Mouse (Mus musculus) myocyte (in vitro differentiated cells): ENCODE measurements around the gene Bod1. TPM values are rescaled to one million over a fixed set of nuclear protein-coding genes. Genes with fewer than 3 reads are reported as not detected.
A peak's percentile ranks its signal among the peaks of the same experiment; 100 is the strongest.

Source experiments
- H3K27me3 ChIP-seq: one replicate; pipeline ENCODE4 v1.6.1; 2011; ENCODE audit not compliant: control insufficient read depth, insufficient read depth, insufficient read length
- H3K36me3 ChIP-seq: one replicate; pipeline ENCODE4 v1.6.1; 2011; ENCODE audit not compliant: control insufficient read depth, insufficient read depth
- H3K4me2 ChIP-seq: one replicate; pipeline ENCODE4 v1.6.1; 2011; ENCODE audit warnings: low read depth, control low read depth
- H3K4me3 ChIP-seq: one replicate; pipeline ENCODE4 v1.5.1; 2011; ENCODE audit warnings: mild to moderate bottlenecking, control low read depth, moderate library complexity
- H3K79me2 ChIP-seq: one replicate; pipeline ENCODE4 v1.6.1; 2011; ENCODE audit not compliant: control insufficient read depth, insufficient read depth
- H3ac ChIP-seq: one replicate; pipeline ENCODE4 v1.6.1; 2011; ENCODE audit not compliant: control insufficient read depth, insufficient read length
- CEBPB ChIP-seq: IDR thresholded peaks from 2 replicates; pipeline ENCODE4 v1.6.1; 2011; ENCODE audit warnings: mild to moderate bottlenecking, moderate library complexity; ENCODE audit not compliant: poor library complexity, insufficient read depth, severe bottlenecking
- E2F4 ChIP-seq: IDR thresholded peaks from one replicate; pipeline ENCODE4 v1.6.1; 2011; ENCODE audit warnings: mild to moderate bottlenecking, control low read depth, moderate library complexity; ENCODE audit not compliant: insufficient read depth
- MAX ChIP-seq: IDR thresholded peaks from one replicate; pipeline ENCODE4 v1.6.1; 2011; ENCODE audit warnings: low read depth, mild to moderate bottlenecking, control low read depth
- MYOD1 ChIP-seq, 3 experiments: IDR thresholded peaks; one replicate each; pipeline ENCODE4 v1.6.1; 2011; ENCODE audit warnings: control low read depth in 2 of 3, low read depth in 2 of 3, mild to moderate bottlenecking in 2 of 3, moderate library complexity in 1 of 3; ENCODE audit not compliant: insufficient read length in 2 of 3, control insufficient read depth in 1 of 3
- MYOG ChIP-seq, 3 experiments: IDR thresholded peaks; one replicate each; pipeline ENCODE4 v1.6.1; 2011; ENCODE audit warnings: control low read depth in 2 of 3, low read depth in 2 of 3, mild to moderate bottlenecking in 2 of 3; ENCODE audit not compliant: insufficient read length in 2 of 3, control insufficient read depth in 1 of 3, insufficient read depth in 1 of 3
- POLR2A ChIP-seq: IDR thresholded peaks from one replicate; pipeline ENCODE4 v1.6.1; 2011; ENCODE audit warnings: low read depth, mild to moderate bottlenecking, control low read depth, moderate library complexity; ENCODE audit not compliant: insufficient read length
- POLR2AphosphoS2 ChIP-seq: IDR thresholded peaks from one replicate; pipeline ENCODE4 v1.6.1; 2011; ENCODE audit warnings: low read depth, control low read depth; ENCODE audit not compliant: insufficient read length
- REST ChIP-seq: IDR thresholded peaks from one replicate; pipeline ENCODE4 v1.6.1; 2011; ENCODE audit warnings: mild to moderate bottlenecking, control low read depth, moderate library complexity; ENCODE audit not compliant: insufficient read depth, insufficient read length
- SRF ChIP-seq: IDR thresholded peaks from one replicate; pipeline ENCODE4 v1.6.1; 2011; ENCODE audit warnings: low read depth; ENCODE audit not compliant: control insufficient read depth, insufficient read length
- TCF12 ChIP-seq: IDR thresholded peaks from one replicate; pipeline ENCODE4 v1.6.1; 2011; ENCODE audit warnings: mild to moderate bottlenecking, control low read depth; ENCODE audit not compliant: poor library complexity, insufficient read depth, severe bottlenecking
- TCF3 ChIP-seq: IDR thresholded peaks from one replicate; pipeline ENCODE4 v1.6.1; 2011; ENCODE audit warnings: low read depth, control low read depth; ENCODE audit not compliant: insufficient read length
- USF1 ChIP-seq: IDR thresholded peaks from one replicate; pipeline ENCODE4 v1.6.1; 2011; ENCODE audit warnings: low read depth, mild to moderate bottlenecking, control low read depth, moderate library complexity
- polyA plus RNA-seq: library from polyadenylated mRNA; unstranded; fragments of >200 nt; fragmentation: generic; extraction: Trizol; gene quantifications from one replicate; pipeline ENCODE4 v1.2.1, GENCODE M21; 2012; ENCODE audit warnings: missing spikeins

Gene Bod1
- polyA plus RNA-seq, 1 experiment, result 115 TPM

DNA sequence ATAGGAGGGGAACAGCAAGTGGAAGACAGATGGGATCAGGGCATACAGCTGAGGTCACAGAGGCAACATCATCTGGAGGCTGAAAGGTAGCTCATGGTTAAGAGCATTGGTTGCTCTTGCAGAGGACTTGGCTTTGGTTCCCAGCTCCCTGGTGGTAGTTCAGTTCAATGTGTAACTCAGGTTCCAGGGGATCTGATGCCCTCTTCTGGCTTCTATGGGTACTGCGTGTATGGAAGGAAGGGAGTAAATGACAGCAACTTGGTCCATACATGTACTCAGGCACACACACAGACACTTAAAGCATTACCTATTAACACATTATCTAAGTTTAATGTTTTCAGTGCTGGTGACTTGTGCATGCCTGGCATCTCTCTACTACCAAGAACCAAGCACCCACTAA lies 22.4 kb upstream of the Bod1 start:
- H3K4me3 ChIP-seq, result no peak overlapping the region
- H3K27me3 ChIP-seq, result no peaks in the 10 kb centered on the region
- H3K4me2 ChIP-seq, result no peak overlapping the region
- H3K79me2 ChIP-seq, result no peaks in the 10 kb centered on the region
- TF ChIP-seq E2F4 (no peak), MYOG (IDR thresholded peaks at IDR 0.05; ENCODE audit: control insufficient read depth in 1 of 3, insufficient read depth in 1 of 3, insufficient read length in 2 of 3, low read depth in 2 of 3) (no peak), MYOD1 (IDR thresholded peaks at IDR 0.05; ENCODE audit: control insufficient read depth in 1 of 3, insufficient read length in 2 of 3, low read depth in 2 of 3) (no peak), REST (no peak), SRF (no peak), POLR2AphosphoS2 (no peak), USF1 (no peak), TCF3 (no peak)
- no peak overlapping the region for H3ac ChIP-seq
- H3K36me3 ChIP-seq, result no peaks in the 10 kb centered on the region

DNA sequence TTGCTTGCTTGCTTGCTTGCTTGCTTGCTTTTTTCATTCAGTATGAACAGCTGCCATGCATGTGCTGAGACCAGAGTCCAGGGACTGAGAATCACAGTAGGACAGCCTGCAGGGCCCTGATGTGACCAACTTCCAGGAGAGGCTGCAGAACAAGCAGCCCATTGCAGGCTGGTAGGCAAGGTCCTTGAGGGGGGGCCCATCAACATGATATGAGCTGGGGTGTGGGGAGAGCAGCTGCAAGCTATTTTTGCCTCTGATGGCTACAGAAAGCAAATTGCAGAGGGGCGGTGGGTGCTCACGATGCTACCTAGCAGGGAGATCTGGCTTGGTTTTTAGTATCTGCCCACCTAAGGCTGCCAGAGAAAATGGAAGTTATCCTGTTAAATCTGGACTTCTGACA lies 21.6 kb upstream of the Bod1 start:
- Histone ChIP-seq H3K79me2 (no peaks in the 10 kb centered on the region), H3K27me3 (no peaks in the 10 kb centered on the region), H3K4me3 (no peak overlapping the region), H3K36me3 (no peaks in the 10 kb centered on the region), H3ac (no peak overlapping the region), H3K4me2 (no peak overlapping the region)
- TF ChIP-seq MAX (no peak), SRF (no peak), MYOG (IDR thresholded peaks at IDR 0.05; ENCODE audit: control insufficient read depth in 1 of 3, insufficient read depth in 1 of 3, insufficient read length in 2 of 3, low read depth in 2 of 3) (peak in 2 of 3 experiments; percentile 31 to 83), MYOD1 (IDR thresholded peaks at IDR 0.05; ENCODE audit: control insufficient read depth in 1 of 3, insufficient read length in 2 of 3, low read depth in 2 of 3) (peak in 1 of 3 experiments; percentile 74), TCF3 (no peak)

GRCm38 (mm10) chr11:31688956-31689355 lies 17.3 kb upstream of the Bod1 start:
- H3K27me3 ChIP-seq, result no peaks in the 10 kb centered on the region
- H3K79me2 ChIP-seq, result no peaks in the 10 kb centered on the region
- TF ChIP-seq CEBPB (no peak), POLR2A (no peak), MAX (no peak), TCF12 (no peak), MYOD1 (IDR thresholded peaks at IDR 0.05; ENCODE audit: control insufficient read depth in 1 of 3, insufficient read length in 2 of 3, low read depth in 2 of 3) (no peak), POLR2AphosphoS2 (no peak), TCF3 (no peak), SRF (no peak), REST (no peak), E2F4 (no peak), USF1 (no peak), MYOG (IDR thresholded peaks at IDR 0.05; ENCODE audit: control insufficient read depth in 1 of 3, insufficient read depth in 1 of 3, insufficient read length in 2 of 3, low read depth in 2 of 3) (no peak)
- H3K4me2 ChIP-seq, result no peak overlapping the region
- no peaks in the 10 kb centered on the region for H3K36me3 ChIP-seq
- no peak overlapping the region for H3ac ChIP-seq
- H3K4me3 ChIP-seq, result no peak overlapping the region

DNA sequence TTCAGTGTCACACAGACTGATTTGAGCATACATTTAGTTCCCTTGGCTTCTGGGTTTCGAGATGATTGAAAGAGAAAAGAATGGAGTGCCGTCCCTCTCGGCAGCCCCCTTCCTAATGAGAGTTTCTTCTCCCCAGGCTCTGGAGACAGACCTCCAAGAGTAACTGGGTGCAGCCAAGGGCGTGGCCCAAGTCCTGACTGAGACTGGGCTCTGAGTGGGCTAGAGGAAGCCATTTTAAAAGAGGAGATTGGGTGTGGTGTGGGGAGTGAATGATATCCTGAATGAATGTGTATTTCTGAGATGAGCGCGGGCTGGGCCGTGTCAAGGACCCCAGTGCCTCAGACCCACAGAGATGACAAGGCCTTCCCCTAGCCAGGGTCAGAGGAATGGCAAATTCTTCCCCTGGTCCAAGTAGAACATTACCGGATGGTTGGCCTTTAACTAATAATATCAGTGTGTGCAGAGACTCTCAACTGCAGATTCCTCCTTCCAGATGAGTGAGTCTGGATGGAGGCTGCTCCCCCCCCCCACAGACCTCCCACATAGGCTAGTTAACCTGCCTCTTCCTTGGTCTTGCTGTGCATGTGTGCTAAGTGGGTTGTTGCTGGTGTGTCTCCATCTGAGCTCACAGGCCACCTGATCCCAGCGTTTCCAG lies 13.4 kb upstream of the Bod1 start:
- H3K79me2 ChIP-seq, result no peaks in the 10 kb centered on the region
- TF ChIP-seq POLR2AphosphoS2 (no peak), MYOG (IDR thresholded peaks at IDR 0.05; ENCODE audit: control insufficient read depth in 1 of 3, insufficient read depth in 1 of 3, insufficient read length in 2 of 3, low read depth in 2 of 3) (no peak), TCF12 (no peak), MYOD1 (IDR thresholded peaks at IDR 0.05; ENCODE audit: control insufficient read depth in 1 of 3, insufficient read length in 2 of 3, low read depth in 2 of 3) (no peak), TCF3 (no peak), USF1 (no peak), CEBPB (no peak), E2F4 (no peak), POLR2A (no peak), SRF (no peak), REST (no peak), MAX (no peak)

DNA sequence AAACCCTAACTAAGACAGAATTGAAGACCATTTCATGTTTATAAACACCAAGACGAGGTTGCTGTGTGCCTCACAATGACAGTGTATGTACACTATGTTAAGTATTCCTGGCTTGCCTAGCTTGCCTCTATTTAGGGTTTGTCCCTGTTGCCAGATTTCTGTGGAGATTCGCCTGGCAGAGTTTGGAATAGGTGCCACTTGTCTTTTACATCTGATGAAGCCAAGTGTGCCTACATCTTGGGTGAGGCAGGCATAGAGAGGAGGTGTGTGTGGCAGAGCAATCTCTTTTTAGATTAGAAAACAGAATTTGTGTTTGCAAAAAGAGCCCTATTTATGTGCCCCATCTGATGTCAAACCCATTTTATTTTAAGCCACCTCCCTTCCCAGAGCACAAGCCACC lies 12.4 kb upstream of the Bod1 start:
- Histone ChIP-seq H3ac (no peak overlapping the region), H3K36me3 (no peaks in the 10 kb centered on the region), H3K27me3 (no peaks in the 10 kb centered on the region), H3K4me2 (no peak overlapping the region), H3K79me2 (no peaks in the 10 kb centered on the region), H3K4me3 (no peak overlapping the region)
- no peak for TF ChIP-seq CEBPB
- TF ChIP-seq E2F4, result no peak
- no peak for TF ChIP-seq REST
- no peak for TF ChIP-seq MYOD1 (IDR thresholded peaks at IDR 0.05; ENCODE audit: control insufficient read depth in 1 of 3, insufficient read length in 2 of 3, low read depth in 2 of 3)
- no peak for TF ChIP-seq TCF12
- no peak for TF ChIP-seq POLR2AphosphoS2
- TF ChIP-seq USF1, result no peak
- no peak for TF ChIP-seq MYOG (IDR thresholded peaks at IDR 0.05; ENCODE audit: control insufficient read depth in 1 of 3, insufficient read depth in 1 of 3, insufficient read length in 2 of 3, low read depth in 2 of 3)
- no peak for TF ChIP-seq TCF3
- no peak for TF ChIP-seq POLR2A
- no peak for TF ChIP-seq SRF
- TF ChIP-seq MAX, result no peak

More for the DNA sequence above, 13.4 kb upstream of the Bod1 start:
- H3K36me3 ChIP-seq, result no peaks in the 10 kb centered on the region
- no peak overlapping the region for H3ac ChIP-seq
- H3K27me3 ChIP-seq, result no peaks in the 10 kb centered on the region
- peak overlapping the region; percentile 18 for H3K4me2 ChIP-seq
- no peak overlapping the region for H3K4me3 ChIP-seq
